Mouse (Mus musculus) cortical plate, adult 2 months (tissue): ENCODE data around the gene Dlk1.

ENCODE experiments used
- CTCF ChIP-seq: fragments of 200-500 bp; IDR thresholded peaks from 2 replicates; pipeline ENCODE4 v1.5.1; 2011; ENCODE audit warnings: mild to moderate bottlenecking, control low read depth, low read length; ENCODE audit not compliant: insufficient read depth; ENCODE audit errors: extremely low read depth
- POLR2A ChIP-seq: fragments of 200-500 bp; IDR thresholded peaks from 2 replicates; pipeline ENCODE4 v1.6.1; 2011; ENCODE audit warnings: mild to moderate bottlenecking, low read length, control low read depth; ENCODE audit not compliant: insufficient read depth; ENCODE audit errors: extremely low read depth

GRCm38 (mm10) chr12:109462594-109462993 is 10.0 kb downstream of the Dlk1 start:
- TF ChIP-seq CTCF: no peak
- no peak for TF ChIP-seq POLR2A
